Mouse (Mus musculus) v-Abl transformed pro-B cells (cell line): Measurements from ENCODE around the gene Gm20747.
"Not testable (repeated sequence)": the region's sequence is repeated elsewhere in the genome, so short reads cannot be mapped to it uniquely, and the experiment has no call there.

ENCODE experiments used
- in situ Hi-C, 2 experiments: fragments of 400-800 bp; cut with MboI; formaldehyde crosslinking; loops; one replicate each; pipeline ENCODE4 v1.15.1; 2025; ENCODE audit not compliant: unreplicated experiment in 2 of 2

Gm20747 gene

GRCm38 (mm10) chrY:53418191-53418590, at the start of gene Gm20747:
Gene Gm20747 (minus strand): TSS chrY:53418291.
- in situ Hi-C loops = not testable (repeated sequence)
